ENCODE assay signal across 9 mouse cellular contexts in the genomic region with DNA sequence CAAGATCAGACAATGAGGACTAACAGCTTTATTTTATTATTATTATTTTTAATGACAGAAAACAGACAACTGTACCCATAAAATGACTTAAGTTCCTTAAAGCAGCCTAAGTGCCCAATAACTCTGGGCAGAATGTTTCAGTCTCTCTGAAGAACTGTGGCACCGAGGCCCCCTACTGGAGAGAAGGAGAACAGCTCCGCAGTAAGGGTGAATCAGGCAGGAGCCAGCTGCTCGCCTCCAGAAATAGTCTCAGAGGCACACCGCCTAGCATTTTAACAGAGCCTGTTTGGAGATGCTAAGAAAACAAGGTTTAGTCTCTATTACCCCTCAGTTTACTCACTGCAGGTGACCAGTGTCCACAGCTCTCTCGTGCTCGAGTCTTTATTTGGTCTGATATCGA.
DNase-seq lines count a peak whose midpoint lies in the region; ATAC-seq lines count a peak whose summit lies in the region.
"Had no signal": no experiment of that assay in that cellular context is flagged by ENCODE, and none has a peak within 500 bp of the region (broad histone marks: within the 10 kb centered on the region; RNA-seq: fewer than 3 reads in every experiment).

No protein-coding gene starts in this region.

- no peaks in the 10 kb centered on the region for H3K9me3 ChIP-seq in kidney, embryonic 16.5 days (ENCODE audit: low read length)
- H3K9me3 ChIP-seq: embryonic facial prominence, embryonic 15.5 days had no signal

- DNase-seq in kidney, adult 11 months, result peak; percentile 33
- DNase-seq in adrenal gland, adult 2 months, result peak; percentile 70
- peak; percentile 84 for DNase-seq in embryo, embryonic 11 days
- DNase-seq in heart, adult 9 months (ENCODE audit: low spot score in 2 of 2), result peak; percentile 11 to 47
- DNase-seq in layer of hippocampus, postnatal 14 days (ENCODE audit: low spot score in 2 of 2), result peak; percentile 64 to 74
- peak; percentile 5 to 8 for DNase-seq in spleen, postnatal 36 days (ENCODE audit: low spot score in 2 of 2)

- H3K9ac ChIP-seq in kidney, embryonic 16.5 days (replicated peaks; ENCODE audit: low read length), result no peak overlapping the region
- H3K9ac ChIP-seq: embryonic facial prominence, embryonic 15.5 days had no signal

- peaks cover 14% of the 10 kb centered on the region for H3K4me1 ChIP-seq in kidney, embryonic 16.5 days (ENCODE audit: insufficient read depth, low read length)
- H3K4me1 ChIP-seq: embryonic facial prominence, embryonic 15.5 days had no signal

- H3K4me2 ChIP-seq in kidney, embryonic 16.5 days (replicated peaks; ENCODE audit: low read depth, low read length), result no peak overlapping the region
- H3K4me2 ChIP-seq: embryonic facial prominence, embryonic 15.5 days had no signal

- peaks cover 2% of the 10 kb centered on the region; the same call in 1 of the 2 replicates for H3K27me3 ChIP-seq in kidney, embryonic 16.5 days (ENCODE audit: insufficient read depth, low read length)
- H3K27me3 ChIP-seq: embryonic facial prominence, embryonic 15.5 days had no signal

- no peak for ATAC-seq in kidney, embryonic 16.5 days (ENCODE audit: low FRiP score, low TSS enrichment)
- peak; percentile 77 for ATAC-seq in megakaryocyte, adult 5-6 weeks (ENCODE audit: poor library complexity, severe bottlenecking)

- no peak overlapping the region for H3K4me3 ChIP-seq in kidney, embryonic 16.5 days (ENCODE audit: low read length)
- H3K4me3 ChIP-seq: embryonic facial prominence, embryonic 15.5 days had no signal

- no peak overlapping the region for H3K27ac ChIP-seq in kidney, embryonic 16.5 days (ENCODE audit: low read length)
- H3K27ac ChIP-seq: embryonic facial prominence, embryonic 15.5 days had no signal

- no peaks in the 10 kb centered on the region for H3K36me3 ChIP-seq in kidney, embryonic 16.5 days (ENCODE audit: insufficient read depth, low read length)
- H3K36me3 ChIP-seq: embryonic facial prominence, embryonic 15.5 days had no signal

- WGBS in kidney, embryonic 16.5 days, result 26% methylated on average over 7 of the region's 7 CpGs

Comparison
In these comparisons a context has a peak if more than half of its experiments do, and no peak if none do; other contexts are left out.
1. DNase-seq: peak in every context shown above with its lines; median percentile 84 in embryo, embryonic 11 days; 70 in adrenal gland, adult 2 months; 69 in layer of hippocampus, postnatal 14 days; 33 in kidney, adult 11 months; 29 in heart, adult 9 months; 6 in spleen, postnatal 36 days.